Mouse (Mus musculus): ENCODE measurements around the gene Gm44511. TPM values are rescaled to one million over a fixed set of nuclear protein-coding genes. Genes with fewer than 3 reads are reported as not detected.
"Not testable (repeated sequence)": the region's sequence is repeated elsewhere in the genome, so short reads cannot be mapped to it uniquely, and the experiment has no call there.

Gm44511 gene
- polyA plus RNA-seq, 1 experiment from 2014 or later = not detected

- H3K4me1 ChIP-seq (ENCODE audit: insufficient read depth) = no peaks in the 10 kb centered on the region
Observed at GRCm38 (mm10) chr6:128764598-128764997, 61.5 kb downstream of the Gm44511 start.

GRCm38 (mm10) chr6:128763736-128764523 lies 62.2 kb downstream of the Gm44511 start:
- peak overlapping the region; percentile 42 for H3K9ac ChIP-seq
- peak; percentile 97 for DNase-seq
- H3K36me3 ChIP-seq (ENCODE audit: insufficient read depth) = no peaks in the 10 kb centered on the region
- H3K4me3 ChIP-seq (ENCODE audit: low read depth, low read length) = peak overlapping the region; percentile 44
- H3K9me3 ChIP-seq (ENCODE audit: low read depth, low read length) = no peaks in the 10 kb centered on the region
- no peaks in the 10 kb centered on the region for H3K4me1 ChIP-seq (ENCODE audit: insufficient read depth)
- peak overlapping the region; percentile 72 for H3K27ac ChIP-seq (ENCODE audit: low read depth)
- H3K4me2 ChIP-seq = peak overlapping the region; percentile 61
- no peaks in the 10 kb centered on the region for H3K27me3 ChIP-seq (ENCODE audit: insufficient read depth, low read length)
- WGBS = 1% methylated on average over 30 of the region's 30 CpGs
- peak; percentile 86 for TF ChIP-seq CTCF (IDR thresholded peaks at IDR 0.05; ENCODE audit: low read depth)
- ATAC-seq (ENCODE audit: insufficient read depth) = peak; percentile 93

More at GRCm38 (mm10) chr6:128764598-128764997, 61.5 kb downstream of the Gm44511 start:
- 22% methylated on average over 5 of the region's 5 CpGs for WGBS
- ATAC-seq (ENCODE audit: insufficient read depth) (no peak), DNase-seq (no peak)
- Histone ChIP-seq H3K9ac (no peak overlapping the region), H3K9me3 (ENCODE audit: low read depth, low read length) (no peaks in the 10 kb centered on the region), H3K27ac (ENCODE audit: low read depth) (no peak overlapping the region), H3K4me3 (ENCODE audit: low read depth, low read length) (peak overlapping the region; percentile 44), H3K4me2 (peak overlapping the region; percentile 54), H3K27me3 (ENCODE audit: insufficient read depth, low read length) (no peaks in the 10 kb centered on the region), H3K36me3 (ENCODE audit: insufficient read depth) (no peaks in the 10 kb centered on the region)
- TF ChIP-seq CTCF (IDR thresholded peaks at IDR 0.05; ENCODE audit: low read depth) = no peak

GRCm38 (mm10) chr6:128762892-128763670 lies 63.0 kb downstream of the Gm44511 start:
- H3K36me3 ChIP-seq (ENCODE audit: insufficient read depth); H3K9me3 ChIP-seq (ENCODE audit: low read depth, low read length); DNase-seq; H3K27ac ChIP-seq (ENCODE audit: low read depth); H3K4me1 ChIP-seq (ENCODE audit: insufficient read depth); ATAC-seq (ENCODE audit: insufficient read depth); H3K27me3 ChIP-seq (ENCODE audit: insufficient read depth, low read length); H3K9ac ChIP-seq: not testable (repeated sequence)
- 68% methylated on average over 9 of the region's 10 CpGs for WGBS
- Histone ChIP-seq H3K4me2 (peak overlapping the region; percentile 61), H3K4me3 (ENCODE audit: low read depth, low read length) (0 out of 2 replicates have a peak overlapping the region, but pooled peaks have one; percentile 44)

- DNase-seq (peak; percentile 21), ATAC-seq (ENCODE audit: insufficient read depth) (no peak)
- H3K9me3 ChIP-seq (ENCODE audit: low read depth, low read length) = no peaks in the 10 kb centered on the region
- no peak; the same call in 1 of the 2 replicates for TF ChIP-seq CTCF (IDR thresholded peaks at IDR 0.05; ENCODE audit: low read depth)
- no peaks in the 10 kb centered on the region for H3K27me3 ChIP-seq (ENCODE audit: insufficient read depth, low read length)
- peak overlapping the region; percentile 51 for H3K9ac ChIP-seq
- H3K4me1 ChIP-seq (ENCODE audit: insufficient read depth) = no peaks in the 10 kb centered on the region
- peak overlapping the region; percentile 54 for H3K4me2 ChIP-seq
- 32% methylated on average over 5 of the region's 5 CpGs for WGBS
- 0 out of 2 replicates have a peak overlapping the region, but pooled peaks have one; percentile 58 for H3K27ac ChIP-seq (ENCODE audit: low read depth)
- H3K36me3 ChIP-seq (ENCODE audit: insufficient read depth) = no peaks in the 10 kb centered on the region
- peak overlapping the region; percentile 59 for H3K4me3 ChIP-seq (ENCODE audit: low read depth, low read length)
Observed at GRCm38 (mm10) chr6:128761144-128761540, 65.0 kb downstream of the Gm44511 start.

GRCm38 (mm10) chr6:128760416-128761143 lies 65.5 kb downstream of the Gm44511 start:
- H3K27me3 ChIP-seq (ENCODE audit: insufficient read depth, low read length); H3K4me1 ChIP-seq (ENCODE audit: insufficient read depth); H3K36me3 ChIP-seq (ENCODE audit: insufficient read depth); H3K9me3 ChIP-seq (ENCODE audit: low read depth, low read length): not testable (repeated sequence)
- Histone ChIP-seq H3K4me3 (ENCODE audit: low read depth, low read length) (peak overlapping the region; percentile 59), H3K9ac (peak overlapping the region; percentile 71), H3K27ac (ENCODE audit: low read depth) (peak overlapping the region; percentile 92), H3K4me2 (peak overlapping the region; percentile 54)
- WGBS = under 1% methylated on average over 44 of the region's 44 CpGs
- peak; percentile 94 for DNase-seq
- ATAC-seq (ENCODE audit: insufficient read depth) = peak; percentile 64
- TF ChIP-seq CTCF (IDR thresholded peaks at IDR 0.05; ENCODE audit: low read depth) = peak; percentile 88

- H3K4me2 ChIP-seq = peak overlapping the region; percentile 47
- H3K9me3 ChIP-seq (ENCODE audit: low read depth, low read length); H3K4me1 ChIP-seq (ENCODE audit: insufficient read depth); H3K27me3 ChIP-seq (ENCODE audit: insufficient read depth, low read length); H3K36me3 ChIP-seq (ENCODE audit: insufficient read depth): not testable (repeated sequence)
- peak; percentile 38 for ATAC-seq (ENCODE audit: insufficient read depth)
- peak overlapping the region; percentile 92 for H3K27ac ChIP-seq (ENCODE audit: low read depth)
- H3K4me3 ChIP-seq (ENCODE audit: low read depth, low read length) = peak overlapping the region; percentile 59
- DNase-seq = peak; percentile 96
- H3K9ac ChIP-seq = peak overlapping the region; percentile 71
- WGBS = 1% methylated on average over 22 of the region's 22 CpGs
Observed at GRCm38 (mm10) chr6:128760016-128760415, 66.1 kb downstream of the Gm44511 start.
